Mouse (Mus musculus): ENCODE results near the gene Msantd3. TPM values are rescaled to one million over a fixed set of nuclear protein-coding genes. Genes with fewer than 3 reads are reported as not detected.

Msantd3 gene
- polyA plus RNA-seq, 1 experiment from 2014 or later, result 0.62 TPM

DNA sequence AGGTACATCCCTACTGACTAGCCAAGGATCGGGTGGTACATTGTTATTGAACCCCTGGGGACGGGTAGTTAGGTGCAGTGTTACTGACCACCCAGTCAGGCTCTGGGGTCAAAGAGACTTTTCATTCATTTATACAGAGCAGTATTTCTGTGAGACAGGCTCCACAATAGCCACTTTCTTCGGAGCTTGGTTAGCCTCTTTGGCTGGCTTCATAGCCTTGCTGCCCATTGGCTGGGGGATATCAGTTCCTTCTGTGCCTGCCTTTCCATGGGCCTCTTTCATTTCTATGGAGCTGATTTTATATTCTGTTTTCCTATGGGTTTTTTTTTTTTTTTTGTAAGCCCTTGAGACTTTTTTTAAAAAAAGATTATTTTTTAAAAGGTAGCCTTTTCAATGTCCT, 65.9 kb downstream of the Msantd3 start:
- no peak overlapping the region for H3K27ac ChIP-seq
- 92% methylated on average over 3 of the region's 3 CpGs for WGBS (ENCODE audit: missing documents)
- H3K79me2 ChIP-seq (ENCODE audit: inconsistent target), result no peaks in the 10 kb centered on the region
- H3K36me3 ChIP-seq (ENCODE audit: inconsistent target), result no peaks in the 10 kb centered on the region
- no peak overlapping the region for H3K4me3 ChIP-seq (ENCODE audit: inconsistent target)

DNA sequence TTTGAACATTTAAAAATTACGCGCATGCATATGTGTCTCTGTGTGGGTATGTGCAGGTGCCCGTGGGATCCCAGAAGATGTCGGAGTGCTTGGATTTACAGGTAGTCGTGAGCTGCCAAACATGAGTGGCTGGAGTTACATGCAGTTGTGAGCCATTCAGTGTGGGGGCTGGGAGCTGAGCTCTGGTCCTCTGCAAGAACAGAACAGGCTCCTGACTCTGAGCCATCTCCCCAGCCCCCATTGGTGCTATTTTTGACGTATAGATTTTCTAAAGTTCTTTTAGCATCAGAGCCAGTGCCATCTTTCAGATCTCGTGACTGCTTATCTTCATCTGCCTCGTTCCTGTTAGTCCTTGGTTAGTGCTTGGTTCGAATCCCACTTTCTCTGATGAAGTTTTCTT, 69.8 kb downstream of the Msantd3 start:
- 96% methylated on average over 9 of the region's 9 CpGs for WGBS (ENCODE audit: missing documents)
- Histone ChIP-seq H3K27ac (no peak overlapping the region), H3K4me3 (ENCODE audit: inconsistent target) (no peak overlapping the region)

DNA sequence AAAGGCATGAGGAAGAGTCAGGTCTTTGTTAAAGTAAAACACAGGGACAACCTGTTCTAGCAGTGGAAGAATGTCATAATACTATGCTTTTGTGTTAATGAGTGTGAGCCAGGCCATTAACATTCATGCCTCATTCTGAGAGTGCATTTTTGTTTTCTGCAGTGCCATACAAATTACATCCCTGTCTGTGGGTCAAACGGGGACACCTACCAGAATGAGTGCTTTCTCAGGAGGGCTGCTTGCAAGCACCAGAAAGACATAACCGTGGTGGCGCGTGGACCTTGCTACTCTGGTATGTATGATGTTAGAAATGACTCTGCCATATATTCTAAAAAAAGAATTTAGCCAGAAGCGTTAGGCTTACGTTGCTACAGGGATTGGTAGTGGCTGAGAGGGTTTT, 70.5 kb downstream of the Msantd3 start:
- Histone ChIP-seq H3K36me3 (ENCODE audit: inconsistent target) (no peaks in the 10 kb centered on the region), H3K79me2 (ENCODE audit: inconsistent target) (no peaks in the 10 kb centered on the region), H3K4me3 (ENCODE audit: inconsistent target) (no peak overlapping the region), H3K27ac (no peak overlapping the region)
- WGBS (ENCODE audit: missing documents), result 96% methylated on average over 6 of the region's 6 CpGs

More for the DNA sequence above, 69.8 kb downstream of the Msantd3 start:
- Histone ChIP-seq H3K36me3 (ENCODE audit: inconsistent target) (no peaks in the 10 kb centered on the region), H3K79me2 (ENCODE audit: inconsistent target) (no peaks in the 10 kb centered on the region)

Other genes starting within 250 kb of the Msantd3 start
- 14.9 to 27.2 TPM (median 18.6 TPM) in 3 replicates for gene Tex10, start 66.5 kb upstream of the Msantd3 start, polyA plus RNA-seq (2018)
- gene Tmeff1, start 45.2 kb downstream of the Msantd3 start, polyA plus RNA-seq (2018), result 0.35 TPM in 1 of 3 replicates, not detected in the others
- not detected in 3 replicates for gene Cavin4, start 123.6 kb downstream of the Msantd3 start, polyA plus RNA-seq (2018)

Measured in macrophage (primary cell).